Mouse (Mus musculus) kidney, postnatal 14 days (tissue): ENCODE measurements around the gene Tktl1.
A peak's percentile ranks its signal among the peaks of the same experiment; 100 is the strongest.
"Not testable (repeated sequence)": the region's sequence is repeated elsewhere in the genome, so short reads cannot be mapped to it uniquely, and the experiment has no call there.

Experiments used
- DNase-seq: peaks from one replicate; pipeline ENCODE4 v3.0.0; 2022; ENCODE audit warnings: mixed read lengths

Gene Tktl1

GRCm38 (mm10) chrX:74176959-74177358 lies at the start of gene Tktl1:
Tktl1 (plus strand) TSS chrX:74177259.
- DNase-seq = no peak

DNA sequence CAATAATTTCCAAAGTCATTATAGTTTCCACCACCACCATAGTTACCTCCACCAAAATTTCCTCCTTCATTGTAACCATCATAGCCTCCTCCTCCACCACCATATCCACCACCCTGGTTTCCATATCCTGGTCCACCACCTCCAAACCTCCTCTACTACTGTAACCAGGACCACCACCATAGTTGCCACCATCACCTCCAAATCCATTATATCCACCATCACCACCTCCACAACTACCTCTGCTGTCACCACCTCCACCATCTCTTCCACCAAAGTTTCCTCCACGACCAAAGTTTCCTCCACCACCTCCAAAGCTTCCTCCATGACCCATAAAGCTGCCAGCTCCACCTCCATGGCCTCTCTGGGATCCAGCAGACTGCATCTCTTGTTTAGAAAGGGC lies 41.8 kb upstream of the Tktl1 start, which contains the start of gene Mecp2:
Gene Mecp2, minus strand, starts transcription at position 101 of the 400 bp plus-strand sequence.
- DNase-seq = not testable (repeated sequence)

- DNase-seq = no peak
These were observed 9.3 kb upstream of the Tktl1 start, which contains the start of gene Tex28 for GRCm38 (mm10) chrX:74167738-74168137. Tex28 (minus strand) TSS chrX:74167838.

GRCm38 (mm10) chrX:74203556-74203955 lies 26.5 kb downstream of the Tktl1 start:
- DNase-seq = no peak

DNA sequence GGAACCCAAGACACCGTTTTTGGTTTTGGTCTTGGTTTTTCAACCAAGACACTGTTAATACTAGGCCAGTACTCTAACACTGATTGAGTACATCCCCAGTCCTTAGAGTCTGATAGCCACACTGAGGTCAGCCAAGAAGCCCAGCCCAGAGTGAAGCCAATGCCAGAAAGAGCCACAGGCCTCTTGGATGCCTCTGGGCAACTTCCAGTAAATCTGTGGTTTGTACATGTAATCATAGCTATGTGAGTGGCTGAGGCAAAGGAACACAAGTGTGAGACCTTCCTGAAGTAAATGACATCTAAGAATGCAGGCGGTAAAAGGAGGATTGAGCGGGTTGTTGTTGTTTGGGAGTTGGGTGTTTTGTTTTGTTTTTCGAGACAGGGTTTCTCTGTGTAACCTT lies 41.4 kb downstream of the Tktl1 start:
- no peak for DNase-seq

DNA sequence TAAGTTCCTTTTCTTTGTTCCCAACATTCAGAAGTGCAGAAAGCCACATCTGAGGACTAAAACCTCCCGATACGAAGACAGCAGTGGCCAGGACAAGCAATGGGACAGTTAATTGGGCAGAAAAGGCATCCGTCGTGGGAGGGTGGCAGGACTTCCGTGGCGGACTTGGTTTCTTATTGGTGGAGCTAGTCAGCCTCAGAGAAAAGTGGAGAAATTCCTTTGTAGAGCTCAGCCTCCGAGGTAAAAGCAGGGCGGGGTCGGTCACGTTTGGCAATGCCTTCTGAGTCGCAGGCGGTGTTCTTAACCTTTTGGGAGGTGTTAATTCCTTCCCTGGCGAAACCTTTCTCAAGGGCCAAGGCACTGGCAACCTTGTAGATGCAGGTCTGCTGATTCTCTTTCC lies 42.4 kb downstream of the Tktl1 start:
- no peak for DNase-seq

GRCm38 (mm10) chrX:74220099-74220498 lies 43.0 kb downstream of the Tktl1 start:
- DNase-seq = not testable (repeated sequence)

DNA sequence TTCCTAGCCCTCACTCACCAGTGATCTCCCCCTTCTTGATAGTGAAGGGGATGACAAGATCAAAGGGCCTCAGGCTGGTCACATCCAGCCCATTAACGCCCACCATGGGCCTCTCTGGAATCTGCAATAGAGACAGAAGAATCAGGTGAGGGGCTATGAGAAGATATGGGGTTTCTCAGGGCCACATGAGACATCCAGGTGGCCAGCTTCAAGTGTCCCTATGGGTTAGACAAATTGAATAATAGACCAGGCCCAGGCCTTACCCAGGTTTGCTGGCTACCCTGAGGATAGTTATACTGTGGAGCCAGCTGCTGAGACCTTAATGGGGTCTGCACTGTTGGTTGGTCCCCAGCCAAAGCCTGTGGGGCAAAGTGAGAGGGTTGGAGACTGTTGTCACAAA lies 53.0 kb downstream of the Tktl1 start:
- DNase-seq = no peak

GRCm38 (mm10) chrX:74233196-74233595 lies 56.1 kb downstream of the Tktl1 start:
- no peak for DNase-seq

GRCm38 (mm10) chrX:74240332-74240731 lies 63.3 kb downstream of the Tktl1 start:
- no peak for DNase-seq

GRCm38 (mm10) chrX:74243396-74243795 lies 66.3 kb downstream of the Tktl1 start:
- DNase-seq = peak; percentile 41

GRCm38 (mm10) chrX:74243807-74244206 lies 66.7 kb downstream of the Tktl1 start:
- DNase-seq = no peak

GRCm38 (mm10) chrX:74244614-74245083 lies 67.6 kb downstream of the Tktl1 start:
- peak; percentile 75 for DNase-seq

- no peak for DNase-seq
These were observed 68.0 kb downstream of the Tktl1 start for GRCm38 (mm10) chrX:74245107-74245506.

DNA sequence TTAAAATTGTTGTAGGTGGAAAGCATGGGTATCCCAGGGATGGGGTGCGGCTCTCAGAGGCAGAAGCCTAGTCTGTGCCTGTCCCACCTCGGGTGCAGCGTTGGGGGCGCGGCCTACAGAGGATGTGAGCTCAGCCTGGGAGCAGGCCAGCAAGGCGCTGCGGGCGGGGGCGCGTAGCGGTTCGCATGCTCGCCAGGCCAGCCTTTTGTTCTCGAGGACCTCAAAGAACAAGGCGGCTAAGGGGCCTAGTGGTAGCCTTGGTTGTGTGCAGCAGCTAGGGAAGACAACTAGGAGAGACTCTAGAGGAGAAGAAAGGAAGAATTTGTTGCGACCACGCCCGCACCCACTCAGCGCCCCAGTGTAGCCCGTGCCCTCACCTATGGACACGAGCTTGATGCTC lies 68.6 kb downstream of the Tktl1 start:
- peak; percentile 88 for DNase-seq

GRCm38 (mm10) chrX:74246213-74246681 lies 69.2 kb downstream of the Tktl1 start:
- peak; percentile 92 for DNase-seq

DNA sequence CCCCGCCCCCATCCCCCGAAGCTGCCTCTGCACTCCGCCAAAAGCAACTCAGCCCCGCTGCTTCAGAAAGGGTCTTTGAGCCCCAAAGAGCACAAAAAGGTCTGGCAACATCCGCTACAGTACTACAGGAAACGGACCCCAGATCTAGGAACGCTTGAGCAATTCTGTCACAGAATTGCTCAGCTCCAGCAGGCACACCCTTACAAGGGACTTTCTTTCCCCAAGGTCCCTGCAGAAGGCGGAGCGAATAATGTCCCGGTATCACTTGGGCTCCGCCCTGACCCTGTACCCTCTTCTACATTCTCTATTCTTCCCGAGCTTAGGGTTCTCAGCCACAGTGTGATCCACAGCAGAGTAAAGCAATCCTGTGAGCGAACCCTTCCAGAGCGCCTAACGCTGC lies 69.6 kb downstream of the Tktl1 start:
- DNase-seq = no peak

- peak; percentile 72 for DNase-seq
These were observed 71.6 kb downstream of the Tktl1 start for GRCm38 (mm10) chrX:74248651-74249050.

- peak; percentile 78 for DNase-seq
These were observed 72.6 kb downstream of the Tktl1 start, which contains the start of gene Flna for GRCm38 (mm10) chrX:74249615-74250014. Flna (minus strand) TSS chrX:74249820.

DNA sequence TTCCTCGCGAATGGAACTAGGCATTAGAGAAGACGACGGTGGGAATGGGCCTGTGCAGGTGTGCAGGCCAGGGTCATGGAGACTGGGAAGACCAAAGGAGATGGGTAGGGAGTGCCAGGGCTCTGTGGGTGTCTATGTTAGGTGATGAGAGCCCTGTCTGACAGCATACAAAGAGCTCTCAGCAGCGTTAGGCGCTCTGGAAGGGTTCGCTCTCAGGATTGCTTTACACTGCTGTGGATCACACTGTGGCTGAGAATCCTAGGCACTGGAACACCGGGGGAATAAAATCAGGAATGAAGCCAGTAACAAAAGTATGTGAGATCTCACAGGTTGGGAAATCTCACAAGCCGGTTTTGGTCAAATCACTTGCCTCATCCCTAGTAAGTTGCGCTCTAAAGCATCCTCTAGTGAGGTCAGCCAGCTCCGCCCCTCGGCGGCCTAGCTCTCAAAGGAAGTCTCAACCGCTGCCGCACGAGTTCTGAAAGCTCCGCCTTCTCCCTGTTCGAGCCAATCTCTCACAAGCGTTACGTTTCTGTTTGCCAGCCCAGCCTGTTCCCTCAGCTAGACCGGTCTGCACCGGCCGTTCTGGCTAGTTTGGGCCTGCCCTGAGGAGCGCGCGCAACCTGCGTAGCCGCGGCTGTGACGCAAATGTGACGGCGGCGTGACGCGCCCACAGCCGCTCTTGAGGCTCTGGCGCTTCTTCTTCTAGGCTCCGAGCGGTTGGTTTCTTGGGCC lies 77.3 kb downstream of the Tktl1 start, which contains the start of gene Emd:
Gene Emd, plus strand, starts transcription at position 535 of the 735 bp plus-strand sequence.
- peak; percentile 93 for DNase-seq

DNA sequence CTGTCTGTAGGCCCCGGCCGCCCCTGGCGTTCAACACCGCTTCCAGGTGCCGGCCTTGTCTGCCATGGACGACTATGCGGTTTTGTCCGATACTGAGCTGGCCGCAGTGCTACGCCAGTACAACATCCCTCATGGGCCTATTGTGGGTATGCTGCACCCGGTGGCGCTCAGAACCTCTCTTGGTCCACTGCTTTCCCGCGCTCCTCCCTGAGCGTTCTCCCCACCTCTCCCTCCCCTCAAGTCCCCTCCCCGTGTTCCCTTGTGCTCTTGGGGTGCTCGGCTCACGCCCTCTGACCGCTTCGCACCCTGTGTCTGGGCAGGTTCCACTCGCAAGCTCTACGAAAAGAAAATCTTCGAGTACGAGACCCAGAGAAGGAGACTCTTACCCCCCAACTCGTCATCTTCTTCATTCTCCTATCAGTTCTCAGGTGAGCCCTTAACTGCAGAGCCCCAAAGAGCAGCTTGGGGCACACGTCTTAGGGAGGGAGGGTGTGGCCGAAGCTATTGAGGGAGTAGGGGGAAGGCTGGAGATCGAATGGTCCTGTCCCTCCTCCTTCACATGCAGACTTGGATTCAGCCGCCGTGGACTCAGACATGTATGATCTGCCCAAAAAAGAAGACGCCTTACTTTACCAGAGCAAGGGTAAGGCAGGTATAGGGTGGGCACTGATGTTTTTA lies 78.0 kb downstream of the Tktl1 start:
- no peak for DNase-seq

DNA sequence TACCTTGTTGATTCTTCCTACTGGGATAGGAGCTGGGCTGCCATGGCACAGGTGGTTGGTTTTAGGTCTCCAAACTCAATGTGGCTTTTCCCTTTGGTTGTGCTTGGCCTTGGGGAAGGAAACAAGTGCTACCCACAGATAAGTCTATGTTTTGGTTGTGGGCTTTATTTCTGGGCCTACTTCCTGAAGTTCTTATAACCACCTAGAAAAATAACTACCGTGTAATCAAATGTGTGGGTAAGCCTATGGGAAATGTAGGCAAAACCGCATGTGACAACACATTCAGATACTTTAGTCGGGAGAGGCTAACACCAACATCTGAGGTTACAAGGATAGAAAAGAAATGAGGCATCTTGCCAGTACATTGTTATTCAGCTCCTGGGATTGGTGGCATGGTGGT lies 80.7 kb downstream of the Tktl1 start:
- DNase-seq = no peak
